Mouse (Mus musculus) heart, adult 2 months (tissue): Measurements from ENCODE around the gene Esr1. TPM values are rescaled to one million over a fixed set of nuclear protein-coding genes. Genes with fewer than 3 reads are reported as not detected.

Source experiments
- DNase-seq, 2 experiments: peaks; one replicate each; pipeline ENCODE4 v3.0.0; 2021
- H3K27ac ChIP-seq: fragments of 200-600 bp; 2 replicates; pipeline ENCODE4 v1.8.1; 2022
- H3K27me3 ChIP-seq: fragments of 200-500 bp; 2 replicates; pipeline ENCODE4 v1.6.1; 2012; ENCODE audit warnings: mild to moderate bottlenecking, low read length, inconsistent platforms, mixed read lengths; ENCODE audit not compliant: control insufficient read depth, insufficient read depth
- H3K36me3 ChIP-seq: fragments of 200-500 bp; 2 replicates; pipeline ENCODE4 v1.6.1; 2012; ENCODE audit warnings: low read length, inconsistent platforms; ENCODE audit not compliant: control insufficient read depth, insufficient read depth
- H3K4me1 ChIP-seq: fragments of 200-500 bp; 2 replicates; pipeline ENCODE4 v1.6.1; 2011; ENCODE audit warnings: low read length; ENCODE audit not compliant: control insufficient read depth, insufficient read depth
- H3K4me3 ChIP-seq: fragments of 200-600 bp; 2 replicates; pipeline ENCODE4 v1.8.1; 2022
- H3K79me2 ChIP-seq: fragments of 200-500 bp; replicated peaks from 2 replicates; pipeline ENCODE4 v1.6.1; 2012; ENCODE audit warnings: mild to moderate bottlenecking, inconsistent platforms, low read length, moderate library complexity, mixed read lengths; ENCODE audit not compliant: control insufficient read depth, insufficient read depth
- H3K9ac ChIP-seq: fragments of 200-500 bp; 2 replicates; pipeline ENCODE4 v1.6.1; 2012; ENCODE audit warnings: low read depth, mild to moderate bottlenecking, control low read depth, inconsistent platforms, low read length, mixed read lengths
- CTCF ChIP-seq: fragments of 200-600 bp; IDR thresholded peaks from 2 replicates; pipeline ENCODE4 v1.8.1; 2022; ENCODE audit warnings: antibody characterized with exemption, mild to moderate bottlenecking, moderate library complexity
- EP300 ChIP-seq: fragments of 200-500 bp; IDR thresholded peaks from 2 replicates; pipeline ENCODE4 v1.6.1; 2011; ENCODE audit warnings: low read depth, low read length, control low read depth; ENCODE audit not compliant: insufficient read depth
- POLR2A ChIP-seq: fragments of 200-500 bp; IDR thresholded peaks from 2 replicates; pipeline ENCODE4 v1.6.1; 2011; ENCODE audit warnings: mild to moderate bottlenecking, low read depth, low read length, control low read depth; ENCODE audit not compliant: insufficient read depth
- WGBS: fragments of 180-500 bp; shearing (Covaris S2); methylation state at CpG from one replicate; pipeline ENCODE4 v1.1.7; 2018; 5-methylcytosine and 5-hydroxymethylcytosine counted together
- intact Hi-C: fragments of 180-260 bp; cut with DNase I; formaldehyde crosslinking; loops from one replicate; pipeline ENCODE4 v1.15.1; 2025
- polyA plus RNA-seq: library from polyadenylated mRNA; depleted of rRNA; stranded (reverse); fragments of >200 nt; gene quantifications from 2 replicates; pipeline ENCODE4 v1.2.3, GENCODE M21; 2012
- total RNA-seq, 2 experiments: library from RNA; stranded (reverse); gene quantifications; 2 replicates each; pipeline ENCODE4 v1.2.3; 2021

The Esr1 gene
- total and polyA plus RNA-seq, 3 experiments = 0.70 to 1.0 (median 0.88) TPM

DNA sequence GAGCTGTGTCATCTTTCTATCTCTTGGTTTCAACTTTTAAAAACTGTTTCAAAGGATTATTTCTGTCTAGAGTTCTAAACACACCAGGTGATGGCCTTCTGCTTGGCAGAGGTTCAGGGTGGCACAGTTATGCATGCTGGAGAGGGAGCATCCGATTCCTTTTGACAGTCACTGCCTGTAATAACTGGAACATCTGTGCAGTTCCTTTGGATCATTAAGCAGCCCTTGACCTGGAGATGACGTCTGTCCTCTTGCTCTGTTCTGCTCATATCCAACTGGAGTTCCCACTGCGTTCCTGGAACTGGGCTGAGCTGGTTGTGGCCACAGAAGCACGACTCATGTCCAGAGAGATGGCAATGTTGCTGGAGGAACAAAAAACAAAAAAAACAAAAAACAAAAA is 21.8 kb upstream of the Esr1 start:
- 77% methylated on average over 4 of the region's 4 CpGs for WGBS
- no peak for DNase-seq
- Histone ChIP-seq H3K36me3 (no peaks in the 10 kb centered on the region), H3K4me3 (no peak overlapping the region), H3K27ac (no peak overlapping the region), H3K27me3 (no peaks in the 10 kb centered on the region), H3K79me2 (no peaks in the 10 kb centered on the region), H3K4me1 (no peaks in the 10 kb centered on the region), H3K9ac (no peak overlapping the region)
- intact Hi-C loops = no loop called here
- TF ChIP-seq CTCF (no peak), EP300 (no peak), POLR2A (no peak)

- DNase-seq = no peak
- Histone ChIP-seq H3K36me3 (no peaks in the 10 kb centered on the region), H3K27ac (no peak overlapping the region), H3K79me2 (no peaks in the 10 kb centered on the region), H3K27me3 (no peaks in the 10 kb centered on the region), H3K4me3 (no peak overlapping the region), H3K4me1 (no peaks in the 10 kb centered on the region), H3K9ac (no peak overlapping the region)
- intact Hi-C loops = no loop called here
- 75% methylated on average over 8 of the region's 8 CpGs for whole genome bisulfite sequencing
- TF ChIP-seq EP300 (no peak), CTCF (no peak), POLR2A (no peak)
Measured at GRCm38 (mm10) chr10:4590956-4591355, 20.4 kb upstream of the Esr1 start.

GRCm38 (mm10) chr10:4593828-4594227 is 17.6 kb upstream of the Esr1 start:
- WGBS = 59% methylated on average over 4 of the region's 4 CpGs
- Histone ChIP-seq H3K79me2 (no peaks in the 10 kb centered on the region), H3K4me3 (no peak overlapping the region), H3K9ac (no peak overlapping the region), H3K4me1 (no peaks in the 10 kb centered on the region), H3K27ac (no peak overlapping the region), H3K36me3 (no peaks in the 10 kb centered on the region), H3K27me3 (no peaks in the 10 kb centered on the region)
- intact Hi-C loops = no loop called here
- no peak for DNase-seq
- TF ChIP-seq EP300 (no peak), CTCF (peak; percentile 65)

- TF ChIP-seq EP300 (no peak), POLR2A (no peak), CTCF (no peak)
- no peaks in the 10 kb centered on the region for H3K4me1 ChIP-seq
- no peak for DNase-seq
- no peak overlapping the region for H3K9ac ChIP-seq
- no peak overlapping the region for H3K4me3 ChIP-seq
- H3K36me3 ChIP-seq = no peaks in the 10 kb centered on the region
- WGBS = 92% methylated on average over 4 of the region's 4 CpGs
- no peaks in the 10 kb centered on the region for H3K79me2 ChIP-seq
- no peak overlapping the region for H3K27ac ChIP-seq
- intact Hi-C loops = loop anchor here (5.0 kb wide), 1 partner anchor 565 kb away; no protein-coding TSS in a partner anchor
- no peaks in the 10 kb centered on the region for H3K27me3 ChIP-seq
Measured at GRCm38 (mm10) chr10:4597211-4597610, 14.2 kb upstream of the Esr1 start.

DNA sequence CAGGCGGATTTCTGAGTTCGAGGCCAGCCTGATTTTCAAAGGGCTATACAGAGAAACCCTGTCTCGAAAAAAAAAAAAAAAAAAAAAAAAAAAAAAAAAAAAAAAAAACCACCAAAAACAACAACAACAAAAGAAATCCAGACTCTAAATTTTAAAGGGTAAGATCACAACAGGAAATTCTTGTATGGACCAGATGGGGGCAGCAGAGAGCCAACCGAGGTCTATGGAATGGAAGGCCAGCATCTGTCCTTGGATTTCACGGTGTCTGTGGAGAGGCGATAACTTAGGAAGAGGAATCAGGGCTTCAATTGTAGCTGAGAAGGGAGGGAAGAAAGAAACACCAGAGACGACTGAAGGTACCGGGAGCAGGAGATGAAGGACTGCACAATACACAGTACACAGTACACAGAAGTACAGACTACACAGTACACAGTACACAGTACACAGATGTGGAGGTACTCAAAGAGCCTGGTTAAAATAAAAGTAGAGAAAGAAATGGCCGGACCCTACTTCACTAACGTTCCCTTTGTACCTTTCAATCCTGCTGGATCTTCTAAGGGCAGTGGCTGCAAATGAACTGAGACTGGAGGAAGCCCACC is 13.1 kb upstream of the Esr1 start:
- Histone ChIP-seq H3K4me1 (no peaks in the 10 kb centered on the region), H3K4me3 (no peak overlapping the region), H3K79me2 (no peaks in the 10 kb centered on the region), H3K27me3 (no peaks in the 10 kb centered on the region), H3K9ac (no peak overlapping the region), H3K36me3 (no peaks in the 10 kb centered on the region), H3K27ac (no peak overlapping the region)
- no peak for TF ChIP-seq EP300
- peak; percentile 69 for TF ChIP-seq CTCF
- TF ChIP-seq POLR2A = no peak
- DNase-seq = peak; percentile 8 to 35
- intact Hi-C loops = loop anchor here (5.0 kb wide), 1 partner anchor 564 kb away; no protein-coding TSS in a partner anchor
- 60% methylated on average over 10 of the region's 10 CpGs for WGBS

GRCm38 (mm10) chr10:4598916-4599315 is 12.5 kb upstream of the Esr1 start:
- H3K9ac ChIP-seq = no peak overlapping the region
- no peaks in the 10 kb centered on the region for H3K79me2 ChIP-seq
- no peak overlapping the region for H3K4me3 ChIP-seq
- TF ChIP-seq EP300 = no peak
- no peak for DNase-seq
- WGBS = 83% methylated on average over 12 of the region's 12 CpGs
- intact Hi-C loops = loop anchor here (5.0 kb wide), 1 partner anchor 563 kb away; no protein-coding TSS in a partner anchor
- H3K36me3 ChIP-seq = no peaks in the 10 kb centered on the region
- no peak overlapping the region for H3K27ac ChIP-seq
- H3K4me1 ChIP-seq = no peaks in the 10 kb centered on the region
- no peaks in the 10 kb centered on the region for H3K27me3 ChIP-seq
